Mouse (Mus musculus): ENCODE results near the gene Capzb. TPM values are rescaled to one million over a fixed set of nuclear protein-coding genes. Genes with fewer than 3 reads are reported as not detected.

Capzb gene
- polyA plus RNA-seq, 1 experiment from 2014 or later = 399 TPM

DNA sequence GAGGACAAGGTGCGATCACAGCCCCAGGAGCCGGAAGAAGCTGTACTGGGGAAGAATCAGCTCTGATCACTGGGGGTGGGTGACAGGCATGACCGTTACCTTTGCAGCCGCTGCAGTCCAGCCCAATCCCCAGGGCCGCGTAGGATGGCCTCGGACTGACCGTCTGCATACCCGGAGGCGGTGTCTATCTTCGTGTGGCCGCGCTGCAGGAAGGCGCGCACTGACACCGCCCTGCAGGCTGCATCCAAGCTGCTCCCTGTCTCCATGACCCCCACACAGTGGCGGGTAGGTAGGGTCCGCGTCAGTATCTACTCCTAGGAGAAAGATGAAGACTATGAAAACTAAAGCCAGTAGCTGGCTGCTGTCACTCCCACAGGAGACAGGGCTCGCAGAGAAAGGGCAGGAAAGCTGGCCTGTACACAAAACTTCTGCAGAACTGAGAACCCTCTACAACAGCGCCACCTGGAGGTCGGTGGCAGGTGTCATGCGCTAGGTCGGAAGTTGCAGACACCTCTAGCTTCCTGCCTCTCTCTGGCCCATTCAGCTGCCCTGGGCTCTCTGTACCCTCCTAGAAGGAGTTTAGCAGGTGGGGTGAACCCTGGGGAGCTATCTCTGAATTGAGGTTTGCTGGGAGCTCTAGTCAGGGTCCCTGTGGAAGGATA, 144.3 kb downstream of the Capzb start:
- no peaks in the 10 kb centered on the region for H3K9me3 ChIP-seq
- peak overlapping the region; percentile 28 for H3K4me2 ChIP-seq
- no peak for ATAC-seq (ENCODE audit: insufficient number of reproducible peaks, low FRiP score, low TSS enrichment, low read depth)
- H3K9ac ChIP-seq = no peak overlapping the region
- H3K4me1 ChIP-seq = peaks cover 6% of the 10 kb centered on the region
- H3K36me3 ChIP-seq = no peaks in the 10 kb centered on the region
- no peak overlapping the region for H3K27ac ChIP-seq
- H3K27me3 ChIP-seq = peaks cover 8% of the 10 kb centered on the region
- peak overlapping the region; percentile 18 for H3K4me3 ChIP-seq
- WGBS = 23% methylated on average over 24 of the region's 24 CpGs

DNA sequence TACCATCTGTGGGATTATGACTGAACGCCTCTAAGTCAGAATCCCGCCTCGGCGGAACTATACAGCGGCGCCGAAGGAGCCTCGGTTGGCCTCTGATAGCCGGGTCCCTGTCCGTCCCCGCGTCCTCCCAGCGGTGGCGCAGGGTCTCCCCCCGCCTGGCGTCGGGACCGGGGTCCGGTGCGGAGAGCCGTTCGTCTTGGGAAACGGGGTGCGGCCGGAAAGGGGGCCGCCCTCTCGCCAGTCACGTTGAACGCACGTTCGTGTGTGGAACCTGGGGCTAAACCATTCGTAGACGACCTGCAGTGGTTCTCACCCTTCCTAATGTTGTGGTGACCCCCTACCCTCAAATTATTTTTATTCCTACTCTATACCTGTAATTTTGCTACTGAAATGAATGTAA, 145.4 kb downstream of the Capzb start:
- Histone ChIP-seq H3K4me2 (no peak overlapping the region), H3K9me3 (no peaks in the 10 kb centered on the region), H3K9ac (no peak overlapping the region), H3K27me3 (peaks cover 8% of the 10 kb centered on the region), H3K36me3 (no peaks in the 10 kb centered on the region), H3K27ac (no peak overlapping the region), H3K4me3 (no peak overlapping the region), H3K4me1 (peaks cover 6% of the 10 kb centered on the region)
- ATAC-seq (ENCODE audit: insufficient number of reproducible peaks, low FRiP score, low TSS enrichment, low read depth) = no peak
- 50% methylated on average over 33 of the region's 33 CpGs for WGBS

DNA sequence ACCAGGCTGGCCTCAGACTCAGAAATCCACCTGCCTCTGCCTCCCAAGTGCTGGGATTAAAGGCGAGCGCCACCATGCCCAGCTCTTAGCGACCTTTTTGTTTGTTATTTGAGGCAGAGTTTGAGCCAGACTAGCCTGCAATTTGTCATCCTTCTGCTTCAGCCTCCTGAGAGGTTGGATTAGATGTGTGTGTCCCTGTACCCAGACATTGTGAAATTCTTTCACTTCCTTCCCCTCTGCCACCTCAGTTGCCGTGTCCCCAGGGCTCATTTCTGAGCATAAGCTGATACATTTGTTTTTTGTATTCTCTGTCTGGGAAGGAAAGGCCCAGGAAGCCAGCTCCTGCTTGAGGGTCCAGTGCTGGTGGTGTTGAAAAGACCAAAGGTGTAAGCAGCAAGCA, 148.1 kb downstream of the Capzb start:
- Histone ChIP-seq H3K4me1 (peaks cover 8% of the 10 kb centered on the region), H3K27ac (no peak overlapping the region), H3K9ac (no peak overlapping the region), H3K27me3 (peaks cover 8% of the 10 kb centered on the region), H3K9me3 (no peaks in the 10 kb centered on the region), H3K4me2 (no peak overlapping the region), H3K4me3 (no peak overlapping the region), H3K36me3 (peaks cover 10% of the 10 kb centered on the region)
- no peak for ATAC-seq (ENCODE audit: insufficient number of reproducible peaks, low FRiP score, low TSS enrichment, low read depth)
- 71% methylated on average over 4 of the region's 4 CpGs for WGBS

Small RNA genes lying within 50 kb of the gene (microRNA-seq; reads per million reads assigned to microRNA genes)
- gene Gm24245 = 1.2 reads per million
- gene Gm25732 = 0.82 reads per million

Other genes with a start within 250 kb of the Capzb start
- 0.19 and 0.32 TPM in 2 replicates for gene Rnf186, start 225.8 kb upstream of the Capzb start, polyA plus RNA-seq (2015; fragmentation: Nextera tagmentation; extraction: Ambion mirVana)
- gene Tmco4, start 220.0 kb upstream of the Capzb start, polyA plus RNA-seq (2015; fragmentation: Nextera tagmentation; extraction: Ambion mirVana) = 5.3 and 5.5 TPM in 2 replicates
- 0.15 TPM in 1 of 2 replicates, not detected in the other for gene Htr6, start 117.3 kb upstream of the Capzb start, polyA plus RNA-seq (2015; fragmentation: Nextera tagmentation; extraction: Ambion mirVana)
- 148 and 155 TPM in 2 replicates for gene Nbl1, start 99.9 kb upstream of the Capzb start, polyA plus RNA-seq (2015; fragmentation: Nextera tagmentation; extraction: Ambion mirVana)
- 428 and 467 TPM in 2 replicates for gene Minos1, start 61.8 kb upstream of the Capzb start, polyA plus RNA-seq (2015; fragmentation: Nextera tagmentation; extraction: Ambion mirVana)
- gene Pqlc2, start 117.8 kb downstream of the Capzb start, polyA plus RNA-seq (2015; fragmentation: Nextera tagmentation; extraction: Ambion mirVana) = 16.7 and 18.2 TPM in 2 replicates
- 82.9 and 85.8 TPM in 2 replicates for gene Akr7a5, start 117.8 kb downstream of the Capzb start, polyA plus RNA-seq (2015; fragmentation: Nextera tagmentation; extraction: Ambion mirVana)
- 93.3 and 98.9 TPM in 2 replicates for gene Mrto4, start 159.7 kb downstream of the Capzb start, polyA plus RNA-seq (2015; fragmentation: Nextera tagmentation; extraction: Ambion mirVana)
- gene Emc1, start 159.7 kb downstream of the Capzb start, polyA plus RNA-seq (2015; fragmentation: Nextera tagmentation; extraction: Ambion mirVana) = 24.5 and 24.9 TPM in 2 replicates
- 64.7 and 67.5 TPM in 2 replicates for gene Ubr4, start 159.7 kb downstream of the Capzb start, polyA plus RNA-seq (2015; fragmentation: Nextera tagmentation; extraction: Ambion mirVana)